Mouse (Mus musculus): ENCODE data around the gene Galnt2. TPM values are rescaled to one million over a fixed set of nuclear protein-coding genes. Genes with fewer than 3 reads are reported as not detected.

Galnt2 gene
- polyA plus RNA-seq (2015; fragmentation: Nextera tagmentation; extraction: Ambion mirVana) = 70.9 and 73.9 TPM in 2 replicates

- peak; percentile 92 for DNase-seq (ENCODE audit: low spot score)
Measured at GRCm38 (mm10) chr8:124231176-124231484, at the start of gene Galnt2. Galnt2 (plus strand) TSS chr8:124231391.

- DNase-seq (ENCODE audit: low spot score) = no peak
Measured at GRCm38 (mm10) chr8:124181751-124182150, 49.4 kb upstream of the Galnt2 start.

- DNase-seq (ENCODE audit: low spot score) = no peak
Measured at GRCm38 (mm10) chr8:124182224-124182623, 49.0 kb upstream of the Galnt2 start.

GRCm38 (mm10) chr8:124184078-124184477 lies 47.1 kb upstream of the Galnt2 start:
- DNase-seq (ENCODE audit: low spot score) = no peak

GRCm38 (mm10) chr8:124184507-124184906 lies 46.7 kb upstream of the Galnt2 start:
- DNase-seq (ENCODE audit: low spot score) = no peak

- DNase-seq (ENCODE audit: low spot score) = no peak
Measured at GRCm38 (mm10) chr8:124185081-124185480, 46.1 kb upstream of the Galnt2 start.

- peak; percentile 66 for DNase-seq (ENCODE audit: low spot score)
Measured at GRCm38 (mm10) chr8:124190388-124190787, 40.8 kb upstream of the Galnt2 start.

- DNase-seq (ENCODE audit: low spot score) = no peak
Measured at GRCm38 (mm10) chr8:124192242-124192641, 38.9 kb upstream of the Galnt2 start.

GRCm38 (mm10) chr8:124192976-124193375 lies 38.2 kb upstream of the Galnt2 start:
- DNase-seq (ENCODE audit: low spot score) = no peak

GRCm38 (mm10) chr8:124193992-124194391 lies 37.2 kb upstream of the Galnt2 start:
- DNase-seq (ENCODE audit: low spot score) = no peak

GRCm38 (mm10) chr8:124196195-124196594 lies 35.0 kb upstream of the Galnt2 start:
- no peak for DNase-seq (ENCODE audit: low spot score)

GRCm38 (mm10) chr8:124196797-124197196 lies 34.4 kb upstream of the Galnt2 start:
- DNase-seq (ENCODE audit: low spot score) = no peak

- DNase-seq (ENCODE audit: low spot score) = no peak
Measured at GRCm38 (mm10) chr8:124198230-124198629, 33.0 kb upstream of the Galnt2 start.

GRCm38 (mm10) chr8:124200400-124200799 lies 30.8 kb upstream of the Galnt2 start:
- DNase-seq (ENCODE audit: low spot score) = no peak

- no peak for DNase-seq (ENCODE audit: low spot score)
Measured at GRCm38 (mm10) chr8:124201706-124202105, 29.5 kb upstream of the Galnt2 start.

- no peak for DNase-seq (ENCODE audit: low spot score)
Measured at GRCm38 (mm10) chr8:124202895-124203294, 28.3 kb upstream of the Galnt2 start.

GRCm38 (mm10) chr8:124204001-124204601 lies 27.1 kb upstream of the Galnt2 start:
- no peak for DNase-seq (ENCODE audit: low spot score)

- DNase-seq (ENCODE audit: low spot score) = no peak
Measured at GRCm38 (mm10) chr8:124212148-124212547, 19.0 kb upstream of the Galnt2 start.

GRCm38 (mm10) chr8:124216951-124217350 lies 14.2 kb upstream of the Galnt2 start:
- DNase-seq (ENCODE audit: low spot score) = no peak

- DNase-seq (ENCODE audit: low spot score) = no peak
Measured at GRCm38 (mm10) chr8:124229883-124230282, 1.3 kb upstream of the Galnt2 start.

- DNase-seq (ENCODE audit: low spot score) = no peak
Measured at GRCm38 (mm10) chr8:124230496-124231175, 555 bp upstream of the Galnt2 start.

- no peak for DNase-seq (ENCODE audit: low spot score)
Measured at GRCm38 (mm10) chr8:124231485-124232279, 491 bp downstream of the Galnt2 start.

GRCm38 (mm10) chr8:124232280-124232600 lies 1.0 kb downstream of the Galnt2 start:
- no peak for DNase-seq (ENCODE audit: low spot score)
